Mouse (Mus musculus): ENCODE measurements at regions not wholly inside any gene's neighbourhood (a gene's known extent, or its start where the extent isn't known, plus 50 kb on each side); places are given as distances from the start of the nearest gene placed in this dataset.

GRCm38 (mm10) chr3:17795271-17796260 is 152.6 kb upstream of the Cypt12 start:
- no peak for DNase-seq (ENCODE audit: low read depth)

GRCm38 (mm10) chr3:17796766-17797165 is 151.4 kb upstream of the Cypt12 start:
- DNase-seq (ENCODE audit: low read depth) = no peak

DNA sequence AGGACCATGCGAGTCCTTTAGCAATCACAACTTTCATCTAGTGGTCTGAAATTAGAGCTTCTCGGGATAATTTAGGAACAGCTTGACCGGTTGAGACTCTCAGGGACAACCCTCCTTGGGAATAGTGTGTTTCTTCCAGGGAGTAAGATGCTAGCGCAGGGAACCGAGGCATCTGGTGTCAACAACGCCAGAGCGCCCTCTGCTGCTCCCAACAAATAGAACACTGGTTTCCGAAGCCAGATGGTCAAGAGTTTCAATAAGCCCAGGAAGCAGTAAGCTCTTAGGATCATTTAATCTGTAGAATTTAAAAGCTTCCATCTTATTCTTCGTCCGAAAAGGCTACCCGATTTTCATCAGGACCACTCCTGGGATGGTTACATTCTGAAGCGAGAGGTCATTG is 149.8 kb upstream of the Cypt12 start:
- peak; percentile 59 for DNase-seq (ENCODE audit: low read depth)

GRCm38 (mm10) chr3:17799120-17799519 is 149.1 kb upstream of the Cypt12 start:
- DNase-seq (ENCODE audit: low read depth) = no peak

- no peak for DNase-seq (ENCODE audit: low read depth)
Observed at GRCm38 (mm10) chr3:17800810-17801209, 147.4 kb upstream of the Cypt12 start.

DNA sequence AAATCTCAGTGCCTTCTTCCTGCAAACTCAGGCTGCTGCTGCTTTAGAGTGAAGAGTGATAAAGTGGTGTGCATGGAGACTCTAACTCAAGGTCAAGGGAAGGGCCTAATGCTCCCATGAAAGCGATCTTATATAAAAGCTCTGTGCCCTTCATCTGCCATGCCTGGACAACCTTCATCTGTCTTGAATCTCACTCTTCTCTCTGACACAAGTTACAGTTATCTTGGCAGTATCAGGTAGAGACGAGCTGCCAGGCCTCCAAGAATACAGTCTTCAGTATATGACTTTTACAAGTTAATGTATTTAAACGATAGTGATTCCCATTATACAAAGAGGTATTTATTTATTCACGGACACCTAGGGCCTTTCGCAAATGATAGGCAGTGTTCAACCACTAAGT is 146.7 kb upstream of the Cypt12 start:
- no peak for DNase-seq (ENCODE audit: low read depth)

GRCm38 (mm10) chr3:17805185-17805584 is 143.0 kb upstream of the Cypt12 start:
- no peak for DNase-seq (ENCODE audit: low read depth)

GRCm38 (mm10) chr3:17811290-17811689 is 136.9 kb upstream of the Cypt12 start:
- no peak for DNase-seq (ENCODE audit: low read depth)

DNA sequence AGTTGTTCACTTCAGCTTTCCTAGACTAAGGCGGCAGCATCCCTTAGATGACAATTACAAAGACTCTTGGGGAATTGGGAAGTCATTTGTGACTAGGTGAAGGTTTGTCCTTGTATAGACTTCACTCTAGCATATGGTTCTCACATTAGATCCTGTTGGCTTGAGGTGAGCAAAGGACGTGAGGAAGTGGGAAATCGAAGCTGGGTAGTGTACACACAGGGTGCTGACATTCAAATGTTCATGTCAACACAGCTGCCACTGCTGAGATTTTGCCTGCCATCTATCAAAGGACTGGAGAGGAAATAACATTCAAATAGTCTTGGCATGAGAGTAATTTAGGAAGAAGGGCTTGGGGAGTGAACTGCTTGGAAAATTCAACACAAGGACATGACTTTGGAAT is 124.0 kb upstream of the Cypt12 start:
- no peak for DNase-seq (ENCODE audit: low read depth)

DNA sequence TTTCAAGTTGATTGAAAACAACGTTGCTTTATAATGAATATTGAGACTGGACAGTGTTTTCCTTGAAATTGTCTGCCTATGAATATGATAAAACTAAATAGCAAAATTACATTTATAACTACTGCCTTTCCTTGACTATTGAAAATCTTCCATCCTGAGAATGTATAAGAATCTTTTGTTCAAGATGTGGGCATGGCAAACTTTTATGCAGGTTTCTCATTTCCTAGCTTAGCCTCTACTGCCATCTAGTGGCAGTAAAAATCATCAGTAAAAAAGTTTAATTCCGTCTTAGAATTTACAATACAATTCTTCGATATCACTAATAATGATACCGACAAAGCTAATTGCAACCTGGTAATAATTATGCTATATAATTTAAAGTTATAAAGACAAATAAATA is 123.5 kb upstream of the Cypt12 start:
- DNase-seq (ENCODE audit: low read depth) = peak; percentile 66

DNA sequence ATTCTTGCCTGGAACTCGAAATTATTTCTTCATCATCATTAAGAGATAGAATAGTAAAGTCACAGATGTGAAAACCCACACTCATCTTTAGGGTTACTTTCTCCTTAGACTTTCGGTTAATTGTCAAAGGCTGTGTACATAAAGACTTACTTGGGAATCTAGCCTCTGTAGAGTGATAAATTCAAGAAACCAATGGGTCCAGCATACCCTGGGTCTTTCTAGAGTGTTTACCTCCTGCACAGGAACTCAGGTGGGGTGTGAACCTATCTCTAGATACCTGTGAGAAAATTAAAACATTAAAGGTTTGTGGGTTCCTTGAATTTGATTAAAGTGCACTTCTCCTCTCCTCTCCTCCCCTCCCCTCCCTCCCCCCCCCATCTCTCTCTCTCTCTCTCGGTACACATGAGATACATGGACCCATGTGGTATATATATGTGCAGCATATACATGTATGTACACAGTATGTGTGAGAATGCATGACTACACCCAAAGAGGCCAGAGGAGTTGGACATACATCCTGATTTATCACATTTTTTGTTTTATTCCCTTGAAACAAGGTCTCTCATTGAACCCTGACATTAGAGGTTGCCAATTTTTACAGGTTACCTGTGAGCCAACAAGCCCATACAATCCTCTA is 122.8 kb upstream of the Cypt12 start:
- no peak for DNase-seq (ENCODE audit: low read depth)

GRCm38 (mm10) chr3:17834706-17835105 is 113.5 kb upstream of the Cypt12 start:
- DNase-seq (ENCODE audit: low read depth) = peak; percentile 71

DNA sequence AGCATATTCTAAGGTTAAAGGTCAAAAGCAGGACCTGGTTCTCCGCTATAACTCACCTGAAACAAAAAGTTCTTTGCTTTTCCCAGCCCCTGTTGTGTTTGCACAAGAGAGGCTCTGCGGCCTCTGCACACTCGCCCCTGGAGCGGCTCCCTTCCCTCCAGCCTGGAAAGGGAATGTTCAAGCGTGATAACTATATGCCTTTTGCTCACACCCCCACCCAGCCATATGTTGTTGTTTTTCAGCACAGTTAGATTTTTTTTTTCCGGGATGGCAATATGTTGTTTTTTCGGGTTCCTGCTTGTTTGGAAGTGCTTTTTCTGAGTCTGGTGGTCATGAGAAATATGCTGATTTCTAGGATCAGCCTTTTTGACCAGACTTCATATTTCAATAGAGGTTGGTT is 100.6 kb upstream of the Cypt12 start:
- no peak for DNase-seq (ENCODE audit: low read depth)

- DNase-seq (ENCODE audit: low read depth) = peak; percentile 50
Observed at GRCm38 (mm10) chr3:17848181-17848580, 100.0 kb upstream of the Cypt12 start.

GRCm38 (mm10) chr3:17862367-17862766 is 85.8 kb upstream of the Cypt12 start:
- DNase-seq (ENCODE audit: low read depth) = no peak

DNA sequence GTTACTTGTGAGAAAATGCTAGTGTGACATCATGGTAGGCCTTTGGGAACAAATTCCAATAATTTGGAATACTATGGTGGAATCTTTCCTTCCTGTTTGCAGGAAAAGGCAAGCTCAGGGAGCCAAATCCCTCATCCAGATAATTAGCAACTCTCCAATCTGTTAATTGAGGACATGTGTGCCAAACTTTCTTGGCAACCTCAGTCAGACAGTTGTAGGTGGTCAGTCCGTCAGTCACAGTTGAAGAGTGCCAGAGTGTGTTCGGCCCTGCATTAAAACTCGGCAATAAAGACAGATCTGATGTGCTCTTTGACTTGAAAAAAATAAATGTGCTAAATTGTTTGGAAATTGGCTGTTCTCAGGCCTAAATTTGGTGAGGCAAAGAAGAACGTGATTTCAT is 83.1 kb upstream of the Cypt12 start:
- DNase-seq (ENCODE audit: low read depth) = no peak

DNA sequence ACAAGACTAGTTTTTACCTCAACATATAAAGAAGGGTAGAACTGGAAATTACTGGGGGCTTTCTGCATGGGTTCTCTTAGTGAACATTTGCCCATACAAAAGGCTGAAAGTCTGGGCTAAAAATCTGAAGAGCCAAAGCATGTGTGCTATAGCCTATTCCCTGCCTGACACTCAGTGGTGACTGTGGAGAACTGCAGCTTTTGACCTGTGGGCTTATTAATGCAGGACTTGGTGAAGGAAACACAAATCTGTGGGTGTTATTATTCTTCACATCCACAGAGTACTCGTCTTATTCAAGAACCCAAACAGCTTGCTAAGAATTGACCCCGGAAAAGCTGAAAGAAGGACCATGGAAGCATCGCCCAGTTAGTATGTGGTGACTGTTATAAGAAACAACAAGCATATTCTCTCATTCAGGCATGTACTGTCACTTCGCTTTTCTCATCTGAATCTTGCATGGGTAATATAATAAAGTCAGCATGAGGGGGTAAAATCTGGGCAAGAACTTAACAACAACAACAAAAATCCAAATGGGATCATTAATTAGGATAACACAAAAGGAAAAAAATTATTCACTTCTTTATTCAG is 77.2 kb upstream of the Cypt12 start:
- peak; percentile 17 for DNase-seq (ENCODE audit: low read depth)

GRCm38 (mm10) chr3:17895869-17896268 is 52.3 kb upstream of the Cypt12 start:
- no peak for DNase-seq (ENCODE audit: low read depth)

- DNase-seq (ENCODE audit: low read depth) = no peak
Observed at GRCm38 (mm10) chr3:17896756-17897155, 51.5 kb upstream of the Cypt12 start.

Measured in NIH3T3 (cell line).